Mouse (Mus musculus) ES-E14 (cell line): Measurements from ENCODE around the gene Cox4i1. TPM values are rescaled to one million over a fixed set of nuclear protein-coding genes. Genes with fewer than 3 reads are reported as not detected.
A peak's percentile ranks its signal among the peaks of the same experiment; 100 is the strongest.
"Not testable (repeated sequence)": the region's sequence is repeated elsewhere in the genome, so short reads cannot be mapped to it uniquely, and the experiment has no call there.

Experiments used
- DNase-seq: peaks from one replicate; pipeline ENCODE4 v3.0.0-alpha.2; 2013; ENCODE audit warnings: low read depth, low spot score
- H3K27ac ChIP-seq: 2 replicates; pipeline ENCODE4 v1.5.1; 2012; ENCODE audit warnings: low read depth, mild to moderate bottlenecking, low read length, moderate library complexity, mixed read lengths; ENCODE audit not compliant: poor library complexity, insufficient read depth, severe bottlenecking
- H3K36me3 ChIP-seq: 2 replicates; pipeline ENCODE4 v1.6.1; 2012; ENCODE audit warnings: mild to moderate bottlenecking, low read length, moderate library complexity, mixed read lengths; ENCODE audit not compliant: control insufficient read depth, poor library complexity, insufficient read depth, severe bottlenecking
- H3K4me1 ChIP-seq, 2 experiments: fragments of 150-350 bp in 1 of 2; sonication (generic) in 1 of 2; 2 replicates each; pipeline ENCODE4 v1.6.1; 2012; ENCODE audit warnings: low read length in 2 of 2, mild to moderate bottlenecking in 1 of 2, mixed read lengths in 1 of 2; ENCODE audit not compliant: control insufficient read depth in 2 of 2, insufficient read depth in 2 of 2, poor library complexity in 1 of 2
- H3K4me3 ChIP-seq, 2 experiments: fragments of 150-350 bp in 1 of 2; sonication (generic) in 1 of 2; 2 replicates each; pipeline ENCODE4 v1.5.1; 2012; ENCODE audit warnings: low read length in 2 of 2, low read depth in 1 of 2, mild to moderate bottlenecking in 1 of 2, mixed read lengths in 1 of 2; ENCODE audit not compliant: insufficient read depth in 1 of 2, poor library complexity in 1 of 2, severe bottlenecking in 1 of 2
- H3K9ac ChIP-seq: 2 replicates; pipeline ENCODE4 v1.6.1; 2012; ENCODE audit warnings: low read depth, mild to moderate bottlenecking, low read length, mixed read lengths; ENCODE audit not compliant: poor library complexity, insufficient read depth, severe bottlenecking
- H3K9me3 ChIP-seq: fragments of 150-350 bp; sonication (generic); 2 replicates; pipeline ENCODE4 v1.6.1; 2012; ENCODE audit warnings: low read depth, mild to moderate bottlenecking, low read length; ENCODE audit not compliant: control insufficient read depth, insufficient read depth
- CHD2 ChIP-seq: IDR thresholded peaks from 2 replicates; pipeline ENCODE4 v1.6.1; 2014; ENCODE audit warnings: mild to moderate bottlenecking, low read depth, low read length, inconsistent platforms
- HCFC1 ChIP-seq: IDR thresholded peaks from 2 replicates; pipeline ENCODE4 v1.6.1; 2012; ENCODE audit warnings: low read length, inconsistent platforms, borderline replicate concordance; ENCODE audit not compliant: insufficient read depth
- MAFK ChIP-seq: IDR thresholded peaks from 2 replicates; pipeline ENCODE4 v1.6.1; 2014; ENCODE audit warnings: mild to moderate bottlenecking, low read depth, low read length, inconsistent platforms; ENCODE audit not compliant: insufficient read depth
- ZC3H11A ChIP-seq: IDR thresholded peaks from 2 replicates; pipeline ENCODE4 v1.6.1; 2012; ENCODE audit warnings: low read depth, mild to moderate bottlenecking, inconsistent platforms, low read length, borderline replicate concordance
- ZNF384 ChIP-seq: IDR thresholded peaks from 2 replicates; pipeline ENCODE4 v1.6.1; 2012; ENCODE audit warnings: low read depth, low read length, inconsistent platforms
- in situ Hi-C, 2 experiments: fragments of 600-800 bp; cut with MboI; formaldehyde crosslinking; loops; one replicate each; pipeline ENCODE4 v1.15.1; 2025; ENCODE audit warnings: low sequenced_read_pairs in 2 of 2, inconsistent platforms in 1 of 2; ENCODE audit not compliant: unreplicated experiment in 2 of 2
- total RNA-seq: library from RNA; depleted of rRNA; stranded (reverse); fragments of 300-350 nt; gene quantifications from 2 replicates; pipeline ENCODE4 v1.2.3, GENCODE M21; 2012

The Cox4i1 gene
- total RNA-seq, 1 experiment: 1,965 TPM

- Histone ChIP-seq H3K9me3 (no peaks in the 10 kb centered on the region), H3K36me3 (peaks cover 39% of the 10 kb centered on the region), H3K27ac (no peak overlapping the region), H3K4me1 (peaks cover 0 to 12% of the 10 kb centered on the region in 2 experiments; a peak in 2 of 4 replicates), H3K4me3 (no peak overlapping the region), H3K9ac (no peak overlapping the region)
- DNase-seq: no peak
- in situ Hi-C loops: no loop called here
- TF ChIP-seq CHD2: no peak
- no peak for TF ChIP-seq MAFK
- TF ChIP-seq ZC3H11A: no peak
- no peak for TF ChIP-seq ZNF384
- TF ChIP-seq HCFC1: no peak
Observed at GRCm38 (mm10) chr8:120673298-120673697, 5.3 kb downstream of the Cox4i1 start.

- Histone ChIP-seq H3K27ac (no peak overlapping the region), H3K4me3 (no peak overlapping the region), H3K4me1 (peaks cover 0 to 12% of the 10 kb centered on the region in 2 experiments; a peak in 2 of 4 replicates), H3K9ac (no peak overlapping the region), H3K9me3 (no peaks in the 10 kb centered on the region), H3K36me3 (peaks cover 29% of the 10 kb centered on the region)
- in situ Hi-C loops: loop anchor here in 1 of 2 experiments (25.0 kb wide), 1 partner anchor 112 kb away; no protein-coding TSS in a partner anchor
- TF ChIP-seq HCFC1 (no peak), CHD2 (no peak), ZNF384 (no peak), MAFK (no peak), ZC3H11A (no peak)
- DNase-seq: no peak
Observed at GRCm38 (mm10) chr8:120675718-120676117, 7.7 kb downstream of the Cox4i1 start.

DNA sequence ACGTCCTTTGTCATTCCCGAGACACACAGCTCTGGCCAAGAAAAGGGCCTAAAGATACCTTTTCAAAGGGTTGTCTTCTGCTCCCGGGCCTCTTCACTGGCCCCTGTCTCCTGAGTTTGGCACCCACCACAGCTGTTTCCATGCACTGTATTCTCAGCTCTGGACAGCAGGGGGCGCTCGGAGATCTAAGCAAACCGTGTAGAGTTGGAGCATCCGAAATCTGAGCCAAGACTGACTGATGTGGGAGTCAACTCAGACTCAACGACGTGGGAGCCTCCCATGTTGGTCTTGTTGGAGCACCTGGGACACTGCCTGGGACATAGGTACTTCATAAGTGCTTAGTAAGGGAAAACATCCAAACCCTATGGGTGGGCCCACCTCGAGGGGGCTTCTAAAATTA is 10.4 kb downstream of the Cox4i1 start:
- TF ChIP-seq MAFK (no peak), ZC3H11A (peak; percentile 41; the same call in 1 of the 2 replicates)
- Histone ChIP-seq H3K27ac (no peak overlapping the region), H3K9me3 (no peaks in the 10 kb centered on the region), H3K4me1 (no peaks in the 10 kb centered on the region; a peak in 1 of 4 replicates), H3K9ac (no peak overlapping the region), H3K36me3 (peaks cover 8% of the 10 kb centered on the region), H3K4me3 (no peak overlapping the region)
- peak; percentile 91 for DNase-seq
- in situ Hi-C loops: loop anchor here in 1 of 2 experiments (25.0 kb wide), 1 partner anchor 109 kb away; no protein-coding TSS in a partner anchor

DNA sequence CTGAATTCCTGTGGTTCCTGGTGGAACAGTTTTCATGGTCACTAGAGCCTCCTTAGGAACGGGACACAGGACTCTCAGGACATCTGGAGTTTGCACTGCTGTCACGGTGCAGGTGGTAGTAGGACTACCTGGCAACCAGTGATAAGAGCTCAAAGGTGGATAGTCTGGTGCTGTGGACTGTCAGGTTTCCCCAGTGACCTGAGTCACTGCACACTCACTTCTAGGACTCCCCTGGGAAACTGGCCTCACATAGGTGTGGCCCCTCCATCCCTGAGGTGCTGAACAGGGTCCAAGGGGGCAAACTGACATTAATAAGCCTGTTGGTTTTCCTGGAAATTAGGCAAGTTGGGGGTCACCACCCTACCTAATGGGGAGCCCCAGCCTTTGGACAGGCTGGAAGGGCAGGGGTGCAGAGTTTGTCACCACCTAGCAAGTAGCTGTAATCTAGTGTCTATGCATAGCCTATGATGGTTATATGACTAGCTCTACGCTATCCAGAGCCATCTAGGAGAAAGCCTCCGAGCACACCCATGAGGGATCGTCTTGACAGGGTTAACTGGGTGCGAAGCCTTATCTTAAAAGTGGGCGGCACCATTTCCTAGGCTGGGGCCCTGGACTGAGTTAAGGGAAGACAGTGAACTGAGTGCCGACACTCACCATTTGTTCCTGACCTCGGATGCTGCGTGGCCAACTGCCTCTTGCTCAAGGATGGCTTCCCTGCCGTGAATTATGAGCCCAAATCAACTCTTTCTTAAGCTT is 11.8 kb downstream of the Cox4i1 start:
- Histone ChIP-seq H3K4me3 (no peak overlapping the region), H3K9me3 (no peaks in the 10 kb centered on the region), H3K4me1 (no peaks in the 10 kb centered on the region), H3K9ac (no peak overlapping the region), H3K27ac (no peak overlapping the region), H3K36me3 (no peaks in the 10 kb centered on the region)
- TF ChIP-seq ZC3H11A (no peak), CHD2 (no peak)
- in situ Hi-C loops: loop anchor here (5.0 to 25.0 kb wide), 3 partner anchors 107 to 412 kb away; no protein-coding TSS in a partner anchor
- no peak for DNase-seq

- not testable (repeated sequence) for DNase-seq, H3K4me1 ChIP-seq, H3K9me3 ChIP-seq, H3K36me3 ChIP-seq, H3K9ac ChIP-seq, H3K27ac ChIP-seq, H3K4me3 ChIP-seq
- in situ Hi-C loops: loop anchor here (5.0 to 25.0 kb wide), 3 partner anchors 107 to 412 kb away; no protein-coding TSS in a partner anchor
Observed at GRCm38 (mm10) chr8:120680405-120680804, 12.4 kb downstream of the Cox4i1 start.
